Mouse (Mus musculus) cerebellum, postnatal 14 days (tissue): ENCODE measurements around the gene Zmynd12.

Experiments used
- DNase-seq, 2 experiments: peaks; one replicate each; pipeline ENCODE4 v3.0.0; 2021; ENCODE audit warnings: mixed read lengths in 2 of 2

Gene Zmynd12

DNA sequence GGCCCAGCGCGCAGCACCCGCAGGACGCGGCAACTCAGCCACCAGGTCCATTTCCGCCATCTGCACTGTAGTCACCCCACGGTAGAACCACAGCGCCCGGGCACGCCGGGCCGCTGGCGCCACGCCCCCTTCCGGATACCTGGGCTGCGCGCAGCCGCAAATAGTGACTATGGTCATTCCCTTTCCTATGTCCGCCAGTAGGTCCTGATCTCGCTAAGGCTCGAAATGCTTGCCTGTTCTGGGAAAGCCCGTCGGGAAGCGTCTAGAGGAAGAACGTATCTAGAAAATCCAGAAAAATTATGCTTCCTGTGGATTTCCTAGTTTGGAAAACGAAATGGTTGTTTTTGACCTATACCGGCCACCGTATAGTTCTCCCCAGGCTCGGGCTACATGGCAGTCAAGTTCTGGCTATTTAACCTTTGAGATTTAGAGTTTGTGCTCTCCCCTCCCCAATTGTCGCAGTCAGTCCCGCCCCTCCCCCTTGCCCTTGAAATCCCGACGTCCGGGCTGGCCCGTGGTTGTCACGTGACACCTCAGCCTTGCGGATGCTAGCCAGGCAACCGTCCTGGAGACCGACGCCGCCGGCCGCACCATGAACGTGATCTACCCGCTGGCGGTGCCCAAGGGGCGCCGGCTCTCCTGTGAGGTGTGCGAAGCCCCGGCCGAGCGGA is at the start of gene Zmynd12, which contains the start of gene Ppcs:
Gene Zmynd12 (plus strand): TSS at position 521 of the 671 bp plus-strand sequence.
Gene Ppcs (minus strand): TSS at position 127 of the 671 bp plus-strand sequence.
- peak; percentile 94 to 95 for DNase-seq

- DNase-seq, result peak; percentile 25 to 33
Observed at GRCm38 (mm10) chr4:119381471-119382190, 41.0 kb upstream of the Zmynd12 start.

DNA sequence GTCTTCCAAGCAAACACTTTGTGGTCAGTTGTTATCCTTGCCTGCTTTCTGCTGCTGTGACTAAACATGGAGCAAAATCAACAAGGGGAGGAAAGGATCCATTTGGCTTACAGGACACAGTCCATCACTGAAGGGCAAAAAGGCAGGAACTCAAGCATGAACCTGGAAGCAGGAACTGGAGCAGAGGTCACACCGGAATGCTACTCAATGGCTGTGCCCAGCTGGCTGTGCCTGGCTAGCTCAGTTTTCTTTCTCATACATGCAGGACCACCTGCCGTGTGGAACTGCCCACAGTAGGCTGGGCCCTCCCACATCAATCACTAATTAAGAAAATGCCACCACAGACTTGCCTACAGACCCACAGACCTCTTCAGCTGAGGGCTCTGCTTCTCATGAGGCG is 33.4 kb upstream of the Zmynd12 start:
- no peak for DNase-seq

DNA sequence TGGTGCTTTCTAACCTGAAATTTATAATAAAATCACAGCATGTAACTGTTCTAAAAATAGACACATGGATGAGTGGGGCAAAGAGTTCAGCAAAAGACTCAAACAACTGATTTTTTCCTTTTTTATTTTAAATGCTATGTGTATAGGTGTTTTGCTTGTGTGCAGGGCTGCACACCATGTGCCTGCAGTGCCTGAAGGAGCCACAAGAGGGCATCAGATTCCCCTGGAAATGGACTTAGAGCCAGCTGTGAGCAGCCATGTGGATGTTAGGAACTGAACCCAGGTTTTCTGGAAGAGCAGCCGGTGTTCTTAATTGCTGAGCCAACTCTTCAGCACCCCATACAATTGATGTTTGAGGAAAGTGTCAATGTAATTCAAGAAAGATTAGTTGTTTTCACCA is 32.2 kb upstream of the Zmynd12 start:
- peak; percentile 26 to 50 for DNase-seq

DNA sequence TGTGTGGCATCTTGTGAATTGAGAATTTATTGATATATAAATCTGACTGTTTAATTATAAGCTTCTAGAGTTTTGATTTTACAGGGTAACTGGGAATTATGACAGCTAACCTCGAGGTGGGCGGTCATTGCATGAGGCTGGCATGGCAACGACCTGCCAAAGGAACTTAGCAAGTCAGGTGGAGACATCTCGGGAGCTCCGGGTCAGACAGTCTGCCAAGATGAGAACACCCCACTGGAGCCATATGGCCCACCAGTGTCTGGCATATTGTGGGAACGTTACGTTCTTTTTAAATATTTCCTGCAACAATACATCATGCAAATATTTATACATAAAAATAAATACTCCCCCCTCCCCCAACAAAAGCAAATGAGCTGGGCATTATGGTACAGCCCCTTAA is 23.9 kb upstream of the Zmynd12 start:
- peak; percentile 79 to 82 for DNase-seq

DNA sequence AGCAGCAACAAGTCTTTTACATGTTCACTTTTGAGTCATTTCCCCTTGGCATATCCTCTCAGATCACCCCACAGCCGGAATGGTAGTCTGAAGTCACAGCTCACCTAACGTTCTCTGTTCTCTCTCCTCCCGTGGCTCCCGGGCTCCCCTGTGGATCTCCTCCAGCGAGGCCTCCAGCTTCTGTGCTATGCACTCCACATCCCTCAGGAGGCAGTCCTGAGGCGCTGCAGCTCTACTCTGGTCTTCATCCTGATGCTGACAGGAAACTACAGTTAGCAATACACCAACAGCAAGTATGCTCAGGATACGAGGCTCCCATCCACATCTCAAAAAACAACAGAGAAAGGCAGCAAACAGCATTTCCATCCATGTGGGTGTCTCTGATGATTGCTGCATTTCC is 21.7 kb upstream of the Zmynd12 start:
- no peak for DNase-seq

DNA sequence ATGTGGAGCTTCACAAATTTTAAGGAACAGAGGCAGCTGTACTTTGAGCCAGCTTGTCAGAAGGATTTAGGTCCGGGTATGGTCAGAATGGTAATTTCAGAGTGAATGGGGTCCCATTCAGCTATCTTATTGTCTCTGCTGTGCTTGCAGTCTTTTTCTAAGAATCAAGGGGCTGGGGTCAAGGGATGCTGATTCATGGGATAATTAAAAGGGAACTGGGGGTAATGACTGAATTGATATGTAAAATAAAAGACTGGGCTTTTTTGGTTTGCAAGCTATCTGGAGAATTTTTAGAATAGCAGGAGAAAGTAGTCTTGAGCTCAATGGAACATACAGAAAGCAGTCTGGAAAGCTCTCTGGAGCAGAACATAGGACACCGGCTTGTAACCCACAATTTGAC is 19.2 kb upstream of the Zmynd12 start:
- DNase-seq, result no peak

- DNase-seq, result no peak
Observed at GRCm38 (mm10) chr4:119411877-119412650, 10.6 kb upstream of the Zmynd12 start.

- peak; percentile 46 to 54 for DNase-seq
Observed at GRCm38 (mm10) chr4:119412791-119413190, 9.8 kb upstream of the Zmynd12 start.

- DNase-seq, result peak; percentile 97
Observed at GRCm38 (mm10) chr4:119415072-119415753, 7.4 kb upstream of the Zmynd12 start, which contains the start of gene Ccdc30. TSS of gene Ccdc30 (minus strand) at chr4:119415521.

DNA sequence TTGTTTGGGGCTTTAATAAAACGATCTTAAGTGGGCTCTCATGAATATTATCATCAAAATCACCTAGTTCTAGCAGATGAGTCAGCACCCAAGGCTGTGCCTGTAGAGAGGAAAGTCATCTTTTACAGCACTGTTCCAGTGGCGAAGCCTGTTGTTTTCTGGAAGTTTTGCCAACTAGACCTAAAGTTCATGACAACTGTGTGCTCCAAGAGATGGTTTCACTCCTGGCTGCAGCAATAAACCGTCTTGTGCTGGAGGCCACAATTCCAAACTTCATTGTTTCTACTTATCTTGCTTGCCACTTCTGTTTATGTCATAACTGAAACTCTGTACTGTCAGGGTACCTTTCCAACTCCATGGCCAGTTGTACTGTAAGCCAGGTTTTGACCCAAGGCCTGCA is 5.3 kb upstream of the Zmynd12 start:
- no peak for DNase-seq

DNA sequence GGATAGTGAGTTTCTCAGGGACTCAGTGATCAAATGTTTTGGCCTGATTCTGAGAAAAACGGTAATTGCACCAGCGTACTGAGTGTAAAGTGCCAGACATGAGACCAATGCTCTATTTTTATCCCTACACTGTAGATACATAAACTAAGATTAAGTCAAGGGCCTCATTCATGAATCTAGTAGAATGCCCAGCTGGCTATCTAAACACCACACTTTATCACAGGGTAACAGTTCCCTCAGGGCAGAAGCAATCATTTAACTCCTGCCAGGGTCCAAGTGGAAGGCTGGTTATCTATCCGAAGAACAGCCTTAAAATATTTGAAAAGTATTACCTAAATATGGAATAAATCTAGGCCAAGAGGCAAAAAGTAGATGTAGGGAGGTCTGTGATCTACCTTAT is 4.7 kb upstream of the Zmynd12 start:
- no peak for DNase-seq

GRCm38 (mm10) chr4:119421191-119421590 is 1.4 kb upstream of the Zmynd12 start:
- DNase-seq, result no peak

GRCm38 (mm10) chr4:119421921-119422293 is 707 bp upstream of the Zmynd12 start:
- peak in 1 of 2 experiments; percentile 71 for DNase-seq

DNA sequence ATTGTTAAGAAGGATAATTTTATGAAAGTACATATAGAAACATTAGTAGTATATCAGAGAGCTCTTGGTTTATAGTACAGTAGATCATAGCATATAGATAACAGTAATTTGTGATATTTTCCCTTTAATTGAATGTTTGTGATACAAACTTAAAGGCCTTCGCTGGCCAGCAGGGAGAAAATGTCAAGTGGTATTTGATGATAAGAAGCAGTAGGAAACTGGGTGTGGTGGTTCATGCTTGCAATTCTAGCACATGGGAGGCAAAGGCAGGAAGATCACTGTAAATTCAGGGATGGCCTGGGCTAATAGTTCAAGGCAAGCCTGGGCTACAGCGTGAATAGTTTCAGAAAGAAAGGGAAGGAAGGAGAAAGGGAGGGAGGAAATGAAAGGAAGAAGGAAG is 2.5 kb downstream of the Zmynd12 start:
- no peak for DNase-seq

DNA sequence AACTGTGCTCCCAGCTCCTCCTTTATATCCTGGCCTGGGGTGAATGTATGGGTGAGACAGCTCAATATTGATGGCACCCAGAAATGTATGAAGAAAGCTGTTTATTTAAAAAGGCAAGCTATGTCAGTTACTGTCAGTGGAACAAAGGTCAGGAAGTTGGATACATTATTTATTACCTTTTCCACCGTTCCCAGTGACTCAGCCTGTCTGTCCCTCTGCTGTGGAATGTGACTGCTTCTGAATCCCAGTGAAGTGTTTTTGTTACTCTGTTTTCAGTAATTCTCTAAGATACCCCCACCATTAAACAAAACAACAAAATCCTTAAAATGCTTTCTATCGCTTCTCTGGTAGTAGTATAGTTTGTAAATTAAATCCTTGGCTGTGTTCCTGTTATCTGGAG is 3.0 kb downstream of the Zmynd12 start:
- DNase-seq, result no peak

DNA sequence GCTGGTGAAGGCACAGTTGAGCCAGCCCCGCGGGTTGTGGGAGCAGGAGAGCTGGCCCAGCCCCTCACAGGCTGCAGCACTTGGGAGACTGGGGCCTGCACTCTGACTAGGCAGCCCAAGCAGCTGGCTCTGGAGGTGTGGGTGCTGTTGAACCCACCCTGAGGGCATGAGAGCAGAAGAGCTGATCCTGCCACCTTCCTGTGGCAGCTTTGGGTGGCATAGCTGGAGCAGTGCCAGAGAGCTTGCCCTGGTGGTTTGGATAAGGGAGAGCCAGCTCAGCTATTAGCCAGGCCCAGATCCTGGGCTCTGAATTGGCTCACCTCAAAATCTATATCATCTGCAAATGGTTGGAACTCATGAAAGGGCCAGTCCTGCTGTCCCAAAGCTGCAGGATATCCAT is 5.1 kb downstream of the Zmynd12 start:
- peak in 1 of 2 experiments; percentile 22 for DNase-seq

DNA sequence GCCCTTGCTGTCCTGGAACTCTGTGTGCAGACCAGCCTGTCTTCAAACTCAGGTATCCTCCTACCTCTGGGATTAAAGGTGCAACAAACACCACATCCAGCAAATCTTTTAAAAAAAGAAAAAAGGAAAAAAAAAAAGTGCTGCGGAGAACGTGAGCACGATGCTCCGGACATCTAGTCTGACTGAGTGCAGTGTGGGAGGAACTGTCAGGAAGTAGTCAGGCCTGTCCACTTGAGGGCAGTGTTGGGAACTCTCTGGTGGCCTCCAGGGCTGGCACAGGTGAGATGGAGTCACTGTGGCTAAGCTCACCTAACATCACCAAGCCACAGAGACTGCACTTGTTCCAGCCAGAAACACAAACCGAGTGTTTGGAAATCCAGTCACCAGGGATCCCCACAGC is 8.1 kb downstream of the Zmynd12 start:
- peak; percentile 86 to 90 for DNase-seq

DNA sequence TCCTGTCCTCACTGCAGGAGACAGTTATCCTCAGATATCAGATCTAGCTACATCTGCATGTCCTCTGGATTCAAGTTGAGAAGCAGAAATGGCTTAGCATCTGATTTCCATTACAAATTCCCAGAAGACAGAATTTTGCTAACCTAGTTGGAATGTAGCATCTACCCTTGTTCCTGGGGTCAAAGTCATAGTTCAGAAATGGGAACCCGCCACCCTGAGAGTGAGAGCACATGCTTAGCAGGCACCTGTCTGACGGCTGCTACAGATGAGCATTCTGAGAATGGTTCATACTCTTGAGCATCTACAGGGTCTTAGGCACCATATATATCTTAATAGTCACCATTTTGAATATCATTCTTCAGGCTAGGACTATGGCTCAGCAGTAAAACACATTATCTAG is 15.3 kb downstream of the Zmynd12 start:
- DNase-seq, result no peak

DNA sequence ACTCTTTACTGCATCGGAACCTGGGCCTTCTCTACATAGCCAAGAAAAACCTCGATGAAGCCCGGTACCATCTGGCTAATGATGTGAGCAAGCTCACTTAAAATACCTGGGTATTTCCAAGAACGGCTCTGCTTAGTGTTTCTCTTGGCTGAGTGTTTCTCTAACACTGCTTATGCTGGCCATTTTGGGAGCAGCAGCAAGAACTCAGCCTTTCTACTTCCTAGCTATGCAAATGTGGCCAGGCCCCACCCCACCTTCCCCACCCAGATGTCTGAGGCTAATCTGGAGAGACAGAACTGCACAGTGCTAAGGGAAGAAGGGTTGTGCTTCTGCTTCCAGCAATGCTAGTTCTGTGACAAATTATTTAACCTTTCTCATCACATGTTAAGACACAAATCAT is 19.2 kb downstream of the Zmynd12 start:
- no peak for DNase-seq

GRCm38 (mm10) chr4:119442539-119442938 is 19.9 kb downstream of the Zmynd12 start:
- no peak for DNase-seq

GRCm38 (mm10) chr4:119447261-119447660 is 24.6 kb downstream of the Zmynd12 start:
- DNase-seq, result no peak

DNA sequence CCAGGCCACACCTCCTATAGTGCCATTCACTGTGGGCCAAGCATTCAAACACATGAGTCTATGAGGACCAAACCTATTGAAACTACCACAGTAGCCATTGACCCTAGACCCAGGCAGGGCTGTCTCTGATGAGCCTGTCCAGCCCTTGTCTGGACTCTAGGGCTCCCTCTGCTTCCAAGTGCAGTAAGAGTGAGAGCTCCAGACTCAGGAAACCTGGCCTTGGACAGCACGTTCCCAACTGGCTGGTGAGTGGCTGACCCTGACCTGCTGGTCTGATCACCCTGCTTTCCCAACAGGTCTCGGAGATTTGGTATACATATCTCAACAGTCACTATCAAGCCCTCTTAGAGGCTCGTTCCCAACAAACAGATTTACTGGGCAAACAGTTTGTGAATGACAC is 25.2 kb downstream of the Zmynd12 start:
- no peak for DNase-seq
